Comparison of ENCODE assay signal across 12 mouse cellular contexts in the genomic region with DNA sequence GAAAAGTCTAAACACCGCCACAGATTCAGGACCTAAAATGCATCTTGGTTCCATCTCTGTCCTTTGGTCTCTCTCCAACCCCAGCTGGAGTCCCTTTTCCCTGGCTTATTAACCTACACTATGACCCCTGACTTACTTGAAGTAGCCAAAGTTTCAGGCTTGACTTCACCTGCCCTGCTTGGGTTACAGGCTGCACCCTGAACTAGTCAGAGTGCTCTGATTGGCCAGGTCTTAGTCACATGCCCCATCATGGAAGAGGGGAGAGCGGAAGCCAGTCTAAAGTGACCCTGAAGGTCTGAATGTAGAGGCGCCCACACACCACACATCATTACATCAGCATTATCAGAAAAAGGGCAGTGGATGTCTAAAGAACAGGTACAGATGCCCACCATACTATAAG. TPM values are rescaled to one million over a fixed set of nuclear protein-coding genes. Genes with fewer than 3 reads are reported as not detected.
"Had no signal": no experiment of that assay in that cellular context is flagged by ENCODE, and none has a peak within 500 bp of the region (broad histone marks: within the 10 kb centered on the region; RNA-seq: fewer than 3 reads in every experiment).

No protein-coding gene starts in this region.

- H3K27ac ChIP-seq: layer of hippocampus, adult 2 months; limb, embryonic 12.5 days; liver, embryonic 14.5 days; neural tube, embryonic 12.5 days had no signal

- H3K27me3 ChIP-seq: limb, embryonic 12.5 days; neural tube, embryonic 12.5 days had no signal

- DNase-seq: lung, adult 18-20 months; midbrain, embryonic 14.5 days; spleen, adult 18-20 months; thymus, adult 18-20 months; thymus, postnatal 14 days had no signal

- H3K4me3 ChIP-seq: layer of hippocampus, adult 2 months; limb, embryonic 12.5 days; neural tube, embryonic 12.5 days had no signal

- H3K9me3 ChIP-seq: limb, embryonic 12.5 days; neural tube, embryonic 12.5 days had no signal

- H3K4me2 ChIP-seq: limb, embryonic 12.5 days; neural tube, embryonic 12.5 days had no signal

- H3K9ac ChIP-seq: limb, embryonic 12.5 days; liver, embryonic 14.5 days; neural tube, embryonic 12.5 days had no signal

RNA-seq across cellular contexts. Expression of gene E130208F15Rik, which starts 3.4 kb away (rescaled TPM):
- polyA plus RNA-seq: intestine, embryonic 14.5 days; midbrain, embryonic 14.5 days; neural tube, embryonic 12.5 days; stomach, embryonic 14.5 days had no signal

RNA-seq across cellular contexts. Expression of gene Clip3, which starts 26.6 kb away (rescaled TPM):
- total RNA-seq: monocyte, adult 5-6 weeks had no signal
